Mouse (Mus musculus) left cerebral cortex, adult 2 months (tissue): ENCODE results near the gene Ube2dnl2. TPM values are rescaled to one million over a fixed set of nuclear protein-coding genes. Genes with fewer than 3 reads are reported as not detected.

ENCODE experiments used
- DNase-seq, 2 experiments: peaks; one replicate each; pipeline ENCODE4 v3.0.0; 2021 to 2022; ENCODE audit warnings: low spot score in 2 of 2, mixed read lengths in 1 of 2; ENCODE audit errors: extremely low spot score in 1 of 2
- H3K27ac ChIP-seq: fragments of 200-600 bp; 2 replicates; pipeline ENCODE4 v1.8.1; 2022
- H3K4me3 ChIP-seq: fragments of 200-600 bp; 2 replicates; pipeline ENCODE4 v1.8.1; 2022
- CTCF ChIP-seq: fragments of 200-600 bp; IDR thresholded peaks from 2 replicates; pipeline ENCODE4 v1.8.1; 2022; ENCODE audit warnings: antibody characterized with exemption, mild to moderate bottlenecking, moderate library complexity
- intact Hi-C: fragments of 180-260 bp; cut with DNase I; formaldehyde crosslinking; loops from one replicate; pipeline ENCODE4 v1.15.1; 2025
- long read RNA-seq, 2 experiments: library from polyadenylated mRNA; stranded (forward); transcript quantifications; one replicate each; pipeline ENCODE4 v2.0.0; 2021; ENCODE audit warnings: borderline mapping rate in 2 of 2
- total RNA-seq, 2 experiments: library from RNA; stranded (reverse); gene quantifications; 2 replicates each; pipeline ENCODE4 v1.2.3; 2021

Gene Ube2dnl2
- total RNA-seq, result not detected
- long read RNA-seq, experiment 1, result 0 reads
- long read RNA-seq, experiment 2, result 0 reads

- no peak within 1 kb of the TSS for H3K4me3 ChIP-seq
- no peak for DNase-seq
- no peak within 1 kb of the TSS for H3K27ac ChIP-seq
- no peak for TF ChIP-seq CTCF
- intact Hi-C loops, result no loop called here
Observed at GRCm38 (mm10) chrX:114907282-114907681, at the start of gene Ube2dnl2. Ube2dnl2 (plus strand) TSS chrX:114907582.

DNA sequence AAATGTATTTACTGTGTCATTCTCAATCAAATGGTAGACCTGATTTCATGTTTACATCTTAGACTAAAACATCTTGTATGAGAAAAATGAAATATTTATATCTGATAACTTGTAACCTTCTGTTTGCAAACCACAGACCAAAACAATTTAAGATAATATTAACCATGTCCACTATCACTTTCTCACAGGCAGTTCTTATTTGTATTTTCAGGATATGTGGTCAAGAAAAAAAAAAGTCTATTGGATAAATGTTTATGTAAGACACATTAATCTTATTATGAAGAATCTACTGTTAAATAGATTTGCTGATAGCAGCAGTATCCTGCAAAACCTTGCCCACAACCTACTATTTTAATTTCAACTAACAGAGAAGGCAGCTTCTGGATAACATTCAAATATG, 11.9 kb upstream of the Ube2dnl2 start:
- TF ChIP-seq CTCF, result no peak
- Histone ChIP-seq H3K27ac (no peak overlapping the region), H3K4me3 (no peak overlapping the region)
- DNase-seq, result no peak
- intact Hi-C loops, result no loop called here

- no peak for DNase-seq
- TF ChIP-seq CTCF, result no peak
- intact Hi-C loops, result no loop called here
- no peak overlapping the region for H3K27ac ChIP-seq
- H3K4me3 ChIP-seq, result no peak overlapping the region
Observed at GRCm38 (mm10) chrX:114897506-114897905, 9.9 kb upstream of the Ube2dnl2 start.

DNA sequence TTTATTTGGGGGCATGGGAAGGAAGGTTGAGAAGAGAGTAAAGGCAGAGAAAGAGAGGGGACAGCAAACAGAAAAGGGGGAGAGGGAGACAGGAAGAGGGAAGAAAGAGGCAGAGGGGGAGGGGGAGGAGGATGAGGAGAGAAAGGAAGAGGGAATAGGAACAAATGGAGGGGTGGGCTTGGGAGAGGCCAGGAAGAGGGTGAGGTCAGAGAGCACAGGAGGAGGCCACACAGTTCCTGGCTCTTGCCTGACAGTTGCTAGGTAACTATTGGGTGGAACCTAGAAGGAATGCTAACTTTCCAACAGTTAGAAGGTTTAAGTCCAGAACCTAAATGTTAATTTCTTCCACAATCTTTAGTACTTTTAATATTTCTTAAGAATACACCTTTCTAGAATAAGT, 4.0 kb upstream of the Ube2dnl2 start:
- TF ChIP-seq CTCF, result no peak
- no peak overlapping the region for H3K4me3 ChIP-seq
- no peak overlapping the region for H3K27ac ChIP-seq
- DNase-seq, result no peak
- intact Hi-C loops, result no loop called here

DNA sequence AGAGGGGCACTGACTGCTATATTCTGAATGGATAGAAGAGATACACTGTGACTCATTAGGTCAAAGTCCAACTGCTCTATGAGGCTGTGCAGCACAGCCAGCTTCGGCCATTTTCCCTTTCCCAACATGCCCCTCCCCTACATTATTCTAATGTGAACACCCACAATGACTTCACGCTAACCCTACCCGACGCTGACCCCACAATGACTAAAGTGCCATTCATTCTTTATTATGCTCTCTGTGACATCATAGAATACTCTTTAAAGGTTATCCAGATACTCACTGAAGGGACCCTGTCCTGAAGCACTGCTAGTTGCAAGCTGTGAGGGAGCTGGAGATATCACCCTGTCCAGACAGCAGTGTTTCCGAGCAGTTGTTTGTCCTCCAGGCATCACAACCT, 2.7 kb upstream of the Ube2dnl2 start, which contains the start of gene Ube2dnl1:
Ube2dnl1 (plus strand) TSS at position 301 of the 400 bp plus-strand sequence.
- DNase-seq, result no peak
- intact Hi-C loops, result no loop called here
- H3K4me3 ChIP-seq, result no peak within 1 kb of the TSS
- no peak for TF ChIP-seq CTCF
- no peak within 1 kb of the TSS for H3K27ac ChIP-seq

DNA sequence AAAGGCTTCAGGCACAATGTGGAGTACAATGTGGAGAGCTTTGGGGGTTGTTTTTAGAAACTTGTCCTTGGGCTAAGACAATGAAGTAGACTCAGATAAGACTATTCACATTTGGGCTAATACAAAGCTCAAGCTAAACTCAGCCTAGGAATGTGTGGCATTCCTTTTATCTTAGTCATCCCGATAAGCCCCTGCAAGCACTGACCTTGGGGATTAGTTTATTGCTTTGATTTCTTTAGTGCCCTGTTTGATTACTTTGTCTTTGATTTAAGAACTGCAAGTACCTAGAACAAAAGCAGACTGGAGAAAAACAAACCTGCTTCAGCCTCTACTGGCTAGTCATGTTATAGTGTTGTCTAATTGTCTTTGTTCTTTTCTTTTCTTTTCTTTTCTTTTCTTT, 47.7 kb downstream of the Ube2dnl2 start:
- TF ChIP-seq CTCF, result no peak
- DNase-seq, result no peak
- H3K27ac ChIP-seq, result no peak overlapping the region
- intact Hi-C loops, result no loop called here
- no peak overlapping the region for H3K4me3 ChIP-seq

Other genes with a start within 250 kb of the Ube2dnl2 start
- gene Ube2dnl1, start 2.6 kb upstream of the Ube2dnl2 start, total RNA-seq, result not detected